Mouse (Mus musculus): Measurements from ENCODE around the gene Ubc. TPM values are rescaled to one million over a fixed set of nuclear protein-coding genes. Genes with fewer than 3 reads are reported as not detected.
"Not testable (repeated sequence)": the region's sequence is repeated elsewhere in the genome, so short reads cannot be mapped to it uniquely, and the experiment has no call there.

Ubc gene
- polyA plus RNA-seq, 1 experiment from 2014 or later, result 967 TPM

DNA sequence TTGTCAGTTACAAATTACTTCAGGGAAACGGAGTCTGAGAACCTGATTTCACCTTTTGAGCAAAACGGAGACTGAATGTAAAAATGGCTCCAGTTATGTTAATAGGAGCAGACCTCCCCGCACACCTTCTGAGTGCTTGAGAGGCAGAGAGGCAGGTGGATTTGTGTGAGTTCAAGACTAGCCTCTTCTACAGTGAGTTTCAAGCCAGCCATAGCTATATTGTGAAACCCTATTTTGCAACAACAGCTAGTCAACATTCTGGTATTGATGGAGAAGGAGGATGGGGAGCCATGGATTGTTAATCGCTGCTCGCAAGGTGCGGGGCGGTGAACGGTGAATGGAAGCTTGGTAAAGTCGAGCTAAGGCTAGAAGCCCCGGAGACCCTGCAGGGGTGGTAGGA, 12.5 kb upstream of the Ubc start:
- WGBS, result 51% methylated on average over 10 of the region's 10 CpGs
- H3K4me3 ChIP-seq, result peak overlapping the region; percentile 19
- H3K36me3 ChIP-seq (replicated peaks), result no peaks in the 10 kb centered on the region

DNA sequence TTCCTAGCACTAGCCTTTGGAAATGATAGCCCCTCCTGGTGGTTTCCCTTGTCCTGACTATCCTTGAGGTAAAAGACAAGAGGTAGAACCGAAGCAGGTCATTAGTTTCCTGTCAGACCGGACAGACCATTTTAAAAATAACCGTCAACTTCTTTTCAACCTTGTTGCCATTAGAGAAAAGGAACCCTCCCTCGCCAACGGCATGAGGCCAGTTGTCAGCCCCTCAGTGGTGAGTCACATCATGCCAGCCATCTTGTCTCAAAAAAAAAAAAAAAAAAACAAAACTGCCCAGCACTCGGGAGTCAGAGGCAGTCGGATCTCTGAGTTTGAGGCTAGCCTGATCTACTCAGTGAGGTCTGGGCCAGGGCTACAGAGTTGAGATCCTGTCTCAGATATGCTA, 10.9 kb upstream of the Ubc start:
- Histone ChIP-seq H3K4me3 (no peak overlapping the region), H3K27ac (no peak overlapping the region), H3K9me3 (no peaks in the 10 kb centered on the region), H3K36me3 (replicated peaks) (no peaks in the 10 kb centered on the region), H3K27me3 (ENCODE audit: poor library complexity, severe bottlenecking) (peaks cover 23% of the 10 kb centered on the region), H3K4me1 (peaks cover 19% of the 10 kb centered on the region)
- 67% methylated on average over 7 of the region's 7 CpGs for WGBS
- DNase-seq (ENCODE audit: extremely low spot score, low spot score), result no peak

More for the DNA sequence above, 12.5 kb upstream of the Ubc start:
- no peaks in the 10 kb centered on the region for H3K9me3 ChIP-seq
- peaks cover 32% of the 10 kb centered on the region for H3K4me1 ChIP-seq
- no peak for DNase-seq (ENCODE audit: extremely low spot score, low spot score)
- H3K27me3 ChIP-seq (ENCODE audit: poor library complexity, severe bottlenecking), result peaks cover 23% of the 10 kb centered on the region
- H3K27ac ChIP-seq, result no peak overlapping the region

DNA sequence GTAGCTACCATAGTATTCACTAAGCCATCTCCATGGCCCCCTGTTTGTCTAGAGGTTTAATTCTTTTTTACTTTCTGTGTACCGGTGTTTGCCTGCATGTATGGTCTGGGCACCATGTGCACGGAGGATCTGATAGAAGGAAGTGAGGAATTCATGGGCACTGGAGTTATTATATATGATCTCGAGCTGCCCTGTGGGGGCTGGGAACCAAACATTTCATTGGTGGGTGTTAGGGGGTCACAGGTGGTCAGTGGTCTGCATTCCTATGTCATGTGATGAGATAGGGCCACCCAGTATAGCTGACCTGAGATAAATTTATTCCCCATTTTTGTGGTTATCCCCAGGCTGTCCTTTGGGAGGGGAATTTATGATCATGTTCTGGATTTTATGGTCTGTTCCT, 5.0 kb upstream of the Ubc start:
- DNase-seq (ENCODE audit: extremely low spot score, low spot score), result no peak
- Histone ChIP-seq H3K27me3 (ENCODE audit: poor library complexity, severe bottlenecking) (peaks cover 10% of the 10 kb centered on the region; the same call in 1 of the 2 replicates), H3K4me1 (peaks cover 38% of the 10 kb centered on the region), H3K9me3 (no peaks in the 10 kb centered on the region), H3K4me3 (peak overlapping the region; percentile 46; the same call in 1 of the 2 replicates), H3K27ac (peak overlapping the region; percentile 96), H3K36me3 (replicated peaks) (no peaks in the 10 kb centered on the region)
- 68% methylated on average over 3 of the region's 3 CpGs for WGBS

DNA sequence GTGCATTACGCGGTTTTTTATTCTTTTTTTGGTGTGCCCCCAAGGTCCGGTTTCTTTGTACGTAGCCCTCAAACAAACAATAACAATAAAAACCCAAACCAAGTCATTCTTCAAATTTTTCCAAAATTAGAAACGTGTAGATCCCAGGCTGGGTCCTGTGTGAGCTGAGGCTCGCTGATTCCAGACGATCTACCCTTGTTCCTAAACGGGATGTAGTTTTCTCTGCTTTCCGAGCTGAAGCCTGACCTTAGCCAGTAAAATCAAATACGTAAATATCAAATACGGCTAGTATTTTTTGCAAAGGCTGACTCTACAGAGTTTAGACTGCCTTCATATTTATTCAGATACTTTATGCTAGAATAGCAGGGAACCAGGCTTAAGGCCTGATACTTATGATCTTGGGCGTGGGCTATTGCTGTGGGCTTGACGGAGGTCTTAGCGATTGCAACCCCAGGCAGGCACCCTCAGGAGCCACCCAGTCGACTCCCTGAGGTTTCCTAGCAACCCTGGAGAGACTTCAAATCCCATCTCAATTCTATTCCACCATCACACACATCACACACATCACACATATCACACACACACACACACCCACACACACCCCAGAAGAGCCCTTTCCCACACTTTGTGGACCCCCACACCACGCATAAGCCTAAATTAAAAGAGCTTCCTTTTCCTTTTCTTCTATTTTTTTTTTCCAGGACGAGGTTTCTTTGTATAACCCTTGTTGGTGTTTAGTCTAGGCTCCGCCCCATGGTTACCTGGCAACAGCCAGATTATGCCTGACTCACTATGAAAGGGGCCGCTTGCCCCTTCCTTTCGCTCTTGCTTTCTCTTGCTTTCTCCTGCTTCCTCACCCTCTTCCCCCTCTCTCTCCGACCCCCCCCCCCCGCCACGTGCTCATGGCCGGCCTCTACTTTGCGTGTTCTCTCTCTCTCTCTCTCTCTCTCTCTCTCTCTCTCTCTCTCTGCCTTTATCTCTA, 3.9 kb upstream of the Ubc start:
- 12% methylated on average over 24 of the region's 25 CpGs for WGBS
- no peaks in the 10 kb centered on the region; the same call in 1 of the 2 replicates for H3K36me3 ChIP-seq (replicated peaks)
- H3K4me1 ChIP-seq, result peaks cover 40% of the 10 kb centered on the region
- peak overlapping the region; percentile 96 for H3K27ac ChIP-seq
- H3K4me3 ChIP-seq, result peak overlapping the region; percentile 46
- no peaks in the 10 kb centered on the region for H3K9me3 ChIP-seq
- peaks cover 10% of the 10 kb centered on the region; the same call in 1 of the 2 replicates for H3K27me3 ChIP-seq (ENCODE audit: poor library complexity, severe bottlenecking)
- DNase-seq (ENCODE audit: extremely low spot score, low spot score), result peak; percentile 92

DNA sequence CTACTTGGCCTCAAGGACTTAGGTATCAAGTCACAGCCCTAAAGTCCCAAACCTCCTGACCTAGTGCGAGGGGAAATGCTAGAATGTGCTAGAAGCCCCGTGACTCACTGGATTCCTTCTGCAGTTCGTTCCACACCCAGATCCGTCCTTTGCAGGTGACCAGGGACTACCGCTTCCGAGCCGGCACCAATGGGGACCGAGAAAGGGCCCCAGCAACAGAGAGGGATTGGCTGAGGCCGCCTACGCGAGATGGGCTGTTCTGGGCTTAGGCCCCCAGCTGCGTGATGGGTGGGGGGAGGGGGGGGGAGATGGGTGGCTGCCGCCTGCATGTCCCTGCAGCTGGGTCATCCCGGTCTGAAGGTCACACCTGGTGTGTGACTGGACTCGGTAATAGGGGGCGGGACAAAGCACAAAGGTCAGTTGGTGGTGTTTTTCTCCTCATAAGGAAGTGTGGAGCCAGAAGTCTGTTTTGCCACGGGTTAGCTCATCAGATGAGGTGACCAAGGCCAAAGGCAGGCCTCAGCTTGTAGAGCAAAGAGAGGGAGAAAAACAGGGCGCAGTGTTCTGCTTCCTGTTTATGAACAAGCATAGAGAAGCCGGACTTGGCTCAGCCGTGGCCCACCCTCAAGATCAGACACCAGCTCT, 3.1 kb upstream of the Ubc start:
- WGBS, result 1% methylated on average over 20 of the region's 20 CpGs
- H3K4me3 ChIP-seq, result peak overlapping the region; percentile 46
- H3K9me3 ChIP-seq, result no peaks in the 10 kb centered on the region
- H3K36me3 ChIP-seq (replicated peaks), result peaks cover 8% of the 10 kb centered on the region
- H3K27me3 ChIP-seq (ENCODE audit: poor library complexity, severe bottlenecking), result 0 out of 2 replicates have a peak, but pooled peaks cover 1% of the 10 kb centered on the region
- peaks cover 48% of the 10 kb centered on the region for H3K4me1 ChIP-seq
- peak; percentile 93 for DNase-seq (ENCODE audit: extremely low spot score, low spot score)
- H3K27ac ChIP-seq, result peak overlapping the region; percentile 96

DNA sequence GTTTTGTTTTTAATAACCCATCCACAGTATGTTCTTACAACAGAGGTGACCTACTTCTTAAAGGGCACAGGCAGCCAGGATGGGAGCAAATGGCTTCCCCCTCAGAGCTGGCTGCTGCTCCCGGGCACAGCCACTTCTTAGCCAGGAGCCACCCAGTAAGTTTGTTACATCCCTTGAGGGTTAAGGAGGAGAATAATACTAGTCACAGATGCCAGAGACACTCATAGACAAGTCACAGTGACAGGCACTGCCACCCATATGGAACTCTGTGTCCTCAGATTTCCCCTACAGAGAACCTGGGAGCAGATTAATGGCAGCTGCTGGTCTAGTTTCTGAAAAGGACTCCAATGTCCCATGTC, 2.6 kb upstream of the Ubc start:
- peaks cover 49% of the 10 kb centered on the region for H3K4me1 ChIP-seq
- H3K9me3 ChIP-seq, result no peaks in the 10 kb centered on the region
- WGBS, result 48% methylated on average over 1 of the region's 1 CpGs
- no peak for DNase-seq (ENCODE audit: extremely low spot score, low spot score)
- H3K27me3 ChIP-seq (ENCODE audit: poor library complexity, severe bottlenecking), result no peaks in the 10 kb centered on the region
- H3K36me3 ChIP-seq (replicated peaks), result peaks cover 10% of the 10 kb centered on the region
- H3K27ac ChIP-seq, result peak overlapping the region; percentile 96
- peak overlapping the region; percentile 46 for H3K4me3 ChIP-seq

DNA sequence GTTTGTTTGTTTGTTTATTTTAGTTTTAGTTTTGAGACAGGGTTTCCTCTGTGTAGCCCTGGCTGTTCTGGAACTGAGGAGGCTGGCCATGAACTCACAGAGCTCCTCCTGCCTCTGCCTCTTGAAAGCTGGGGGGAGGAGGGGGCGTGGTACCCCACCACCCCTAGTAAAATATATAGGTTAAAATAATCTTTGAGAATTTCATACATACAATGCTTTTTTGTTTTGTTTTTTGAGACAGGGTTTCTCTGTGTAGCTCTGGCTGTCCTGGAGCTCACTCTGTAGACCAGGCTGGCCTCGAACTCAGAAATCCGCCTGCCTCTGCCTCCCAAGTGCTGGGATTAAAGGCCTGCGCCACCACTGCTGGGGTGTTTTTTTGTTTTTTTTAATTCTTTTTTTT, 2.2 kb upstream of the Ubc start:
- not testable (repeated sequence) for H3K4me3 ChIP-seq; H3K9me3 ChIP-seq; DNase-seq (ENCODE audit: extremely low spot score, low spot score); H3K27me3 ChIP-seq (ENCODE audit: poor library complexity, severe bottlenecking)
- WGBS, result 96% methylated on average over 4 of the region's 4 CpGs
- Histone ChIP-seq H3K4me1 (peaks cover 49% of the 10 kb centered on the region), H3K36me3 (replicated peaks) (peaks cover 11% of the 10 kb centered on the region), H3K27ac (peak overlapping the region; percentile 96)

DNA sequence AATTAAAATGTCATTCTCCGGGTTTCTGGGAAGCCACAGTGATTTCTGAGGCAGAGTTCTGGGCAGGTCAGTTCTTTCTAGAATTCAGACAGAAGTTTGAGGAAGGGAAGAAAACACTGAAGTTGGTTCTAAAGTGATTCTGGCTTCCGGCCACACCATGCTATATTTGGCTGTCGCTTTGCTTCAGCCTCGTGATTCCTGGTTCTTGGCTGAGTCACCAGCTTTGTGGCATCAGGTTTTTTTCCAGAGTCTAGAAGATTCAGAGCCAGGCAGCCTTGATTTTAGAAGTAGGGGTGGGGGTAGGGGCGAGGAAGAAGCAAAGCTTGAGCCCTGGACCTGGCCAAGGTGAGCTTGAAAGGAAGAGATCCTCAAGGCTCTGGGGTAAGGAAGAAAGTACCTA, 1.6 kb upstream of the Ubc start:
- H3K36me3 ChIP-seq (replicated peaks), result peaks cover 13% of the 10 kb centered on the region
- no peaks in the 10 kb centered on the region for H3K9me3 ChIP-seq
- H3K27me3 ChIP-seq (ENCODE audit: poor library complexity, severe bottlenecking), result no peaks in the 10 kb centered on the region
- DNase-seq (ENCODE audit: extremely low spot score, low spot score), result no peak
- H3K27ac ChIP-seq, result peak overlapping the region; percentile 96
- H3K4me3 ChIP-seq, result no peak overlapping the region
- H3K4me1 ChIP-seq, result peaks cover 49% of the 10 kb centered on the region
- WGBS, result 89% methylated on average over 5 of the region's 5 CpGs

DNA sequence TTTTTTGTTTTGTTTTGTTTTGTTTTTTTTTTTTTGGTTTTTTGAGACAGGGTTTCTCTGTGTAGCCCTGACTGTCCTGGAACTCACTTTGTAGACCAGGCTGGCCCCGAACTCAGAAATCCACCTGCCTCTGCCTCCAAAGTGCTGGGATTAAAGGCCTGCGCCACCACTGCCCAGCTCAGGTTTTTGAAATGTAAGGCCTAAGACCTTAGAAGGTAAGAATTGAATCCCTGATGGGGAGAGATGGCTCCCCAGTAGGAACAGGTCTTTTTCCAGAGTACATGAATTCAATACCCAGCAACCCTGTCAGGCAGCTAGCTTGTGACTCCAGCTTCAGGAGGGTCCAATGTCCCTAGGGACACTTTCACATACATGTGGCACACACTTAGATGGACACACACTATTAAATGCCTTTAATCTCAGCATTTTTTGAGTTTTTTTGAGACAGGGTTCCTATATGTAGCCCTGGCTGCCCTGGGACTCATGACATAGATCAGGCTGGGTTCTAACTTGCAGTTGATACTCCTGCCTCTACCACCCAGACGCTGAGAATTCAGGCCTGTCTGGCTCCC, 990 bp upstream of the Ubc start:
- Histone ChIP-seq H3K27ac (peak overlapping the region; percentile 96; the same call in 1 of the 2 replicates), H3K4me1 (peaks cover 49% of the 10 kb centered on the region), H3K4me3 (no peak overlapping the region), H3K27me3 (ENCODE audit: poor library complexity, severe bottlenecking) (no peaks in the 10 kb centered on the region), H3K9me3 (no peaks in the 10 kb centered on the region), H3K36me3 (replicated peaks) (peaks cover 14% of the 10 kb centered on the region)
- DNase-seq (ENCODE audit: extremely low spot score, low spot score), result no peak
- 89% methylated on average over 3 of the region's 3 CpGs for WGBS

DNA sequence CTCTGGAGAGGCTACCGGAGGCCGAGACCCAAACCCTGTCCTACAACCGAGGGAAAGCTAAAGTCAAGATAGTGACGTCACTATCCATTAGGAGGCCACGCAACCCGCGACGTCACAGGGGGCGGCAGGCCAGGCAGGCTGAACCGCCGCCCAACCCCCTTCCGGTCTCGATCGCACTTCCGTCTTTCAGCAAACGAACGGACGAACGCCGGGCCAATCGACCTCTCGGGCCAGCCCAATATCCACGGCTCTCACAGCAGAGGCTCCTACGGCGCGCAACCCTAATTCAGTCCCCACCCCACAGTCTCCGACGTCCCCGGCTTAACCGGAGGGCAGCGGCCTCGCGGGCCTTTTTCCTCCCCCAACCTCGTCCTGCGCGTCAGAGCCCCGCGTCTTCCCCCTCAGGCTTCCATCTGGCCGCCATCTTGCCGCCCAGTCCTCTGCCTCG, 847 bp downstream of the Ubc start, which contains the start of gene Gm10382:
Gm10382 (plus strand) TSS at position 192 of the 448 bp plus-strand sequence.
- DNase-seq (ENCODE audit: extremely low spot score, low spot score), result peak; percentile 80
- no peaks in the 10 kb centered on the region for H3K27me3 ChIP-seq (ENCODE audit: poor library complexity, severe bottlenecking)
- H3K36me3 ChIP-seq (replicated peaks), result peaks cover 32% of the 10 kb centered on the region
- H3K9me3 ChIP-seq, result no peaks in the 10 kb centered on the region
- peak within 1 kb of the TSS; percentile 100 for H3K27ac ChIP-seq
- under 1% methylated on average over 41 of the region's 41 CpGs for WGBS
- peaks cover 42% of the 10 kb centered on the region for H3K4me1 ChIP-seq
- peak within 1 kb of the TSS; percentile 96 for H3K4me3 ChIP-seq

DNA sequence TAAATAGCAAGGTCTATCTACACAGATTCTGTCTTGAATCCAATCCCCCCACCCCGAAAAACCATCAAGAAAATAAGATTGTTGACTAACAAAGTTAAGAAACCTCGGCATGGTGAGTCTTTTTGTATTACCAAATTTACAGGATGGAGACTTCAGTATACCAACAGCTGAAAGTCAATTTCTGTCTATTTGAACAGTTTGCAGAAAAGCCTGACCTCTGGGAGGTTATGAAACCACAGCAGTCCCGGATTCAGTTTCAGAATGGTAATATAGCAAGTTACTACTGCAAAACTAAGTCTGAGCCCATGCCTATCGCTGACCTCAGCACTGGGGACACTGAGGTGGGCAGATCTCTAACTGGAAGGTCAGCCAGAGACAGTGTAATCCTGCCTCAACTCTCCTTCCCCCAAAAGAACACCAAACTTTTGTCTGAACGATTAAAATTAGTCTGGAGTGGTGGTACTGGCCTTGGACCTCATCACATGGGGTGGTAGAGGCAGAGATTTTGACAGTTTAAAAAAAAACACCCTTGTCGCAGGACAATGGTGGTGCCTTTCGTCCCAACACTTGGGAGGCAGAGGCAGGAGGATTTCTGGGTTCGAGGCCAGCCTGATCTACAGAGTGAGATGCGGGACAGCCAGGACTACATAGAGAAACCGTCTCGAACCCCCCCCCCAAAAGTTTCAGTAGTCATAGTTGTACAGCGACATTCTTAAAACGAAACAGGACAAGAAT, 1.5 kb downstream of the Ubc start:
- Histone ChIP-seq H3K4me3 (peak overlapping the region; percentile 96), H3K9me3 (no peaks in the 10 kb centered on the region), H3K27ac (peak overlapping the region; percentile 100), H3K27me3 (ENCODE audit: poor library complexity, severe bottlenecking) (no peaks in the 10 kb centered on the region), H3K4me1 (peaks cover 36% of the 10 kb centered on the region), H3K36me3 (replicated peaks) (peaks cover 36% of the 10 kb centered on the region)
- 33% methylated on average over 13 of the region's 13 CpGs for WGBS
- no peak for DNase-seq (ENCODE audit: extremely low spot score, low spot score)

DNA sequence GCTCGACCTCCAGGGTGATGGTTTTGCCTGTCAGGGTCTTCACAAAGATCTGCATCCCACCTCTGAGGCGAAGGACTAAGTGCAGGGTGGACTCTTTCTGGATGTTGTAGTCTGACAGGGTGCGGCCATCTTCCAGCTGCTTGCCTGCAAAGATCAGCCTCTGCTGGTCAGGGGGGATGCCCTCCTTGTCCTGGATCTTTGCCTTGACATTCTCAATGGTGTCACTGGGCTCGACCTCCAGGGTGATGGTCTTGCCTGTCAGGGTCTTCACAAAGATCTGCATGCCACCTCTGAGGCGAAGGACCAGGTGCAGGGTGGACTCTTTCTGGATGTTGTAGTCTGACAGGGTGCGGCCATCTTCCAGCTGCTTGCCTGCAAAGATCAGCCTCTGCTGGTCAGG, 2.7 kb downstream of the Ubc start:
- not testable (repeated sequence) for H3K27ac ChIP-seq; H3K9me3 ChIP-seq; DNase-seq (ENCODE audit: extremely low spot score, low spot score); H3K27me3 ChIP-seq (ENCODE audit: poor library complexity, severe bottlenecking); H3K4me3 ChIP-seq
- H3K4me1 ChIP-seq, result peaks cover 24% of the 10 kb centered on the region
- 92% methylated on average over 5 of the region's 6 CpGs for WGBS
- H3K36me3 ChIP-seq (replicated peaks), result peaks cover 36% of the 10 kb centered on the region
